Mouse (Mus musculus): ENCODE data around the gene Rnf8. TPM values are rescaled to one million over a fixed set of nuclear protein-coding genes. Genes with fewer than 3 reads are reported as not detected.

Gene Rnf8
- polyA plus RNA-seq, 1 experiment: 20.9 TPM

DNA sequence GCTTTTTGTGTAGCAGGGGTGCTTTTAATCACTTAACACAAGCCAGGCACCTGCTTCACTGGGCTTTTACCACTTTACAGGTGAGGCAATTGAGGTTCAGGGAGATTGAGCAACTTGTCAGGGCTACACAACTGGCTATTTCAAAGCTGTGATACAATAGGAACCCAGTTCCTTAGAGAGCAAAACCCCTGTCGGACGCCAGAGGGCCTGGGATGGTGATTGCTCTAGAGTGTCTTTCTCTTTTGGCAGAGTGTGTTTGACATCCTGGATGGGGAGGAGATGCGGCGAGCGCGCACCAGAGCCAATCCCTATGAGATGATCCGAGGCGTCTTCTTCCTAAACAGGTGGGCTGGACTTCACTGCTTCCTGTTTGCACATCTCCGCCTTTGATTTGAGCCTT, 67.1 kb downstream of the Rnf8 start:
- TF ChIP-seq CEBPB (IDR thresholded peaks at IDR 0.05; ENCODE audit: insufficient read depth, poor library complexity, severe bottlenecking) (no peak), POLR2A (IDR thresholded peaks at IDR 0.05; ENCODE audit: insufficient read length, low read depth) (no peak), USF1 (IDR thresholded peaks at IDR 0.05; ENCODE audit: low read depth) (no peak), SRF (IDR thresholded peaks at IDR 0.05; ENCODE audit: control insufficient read depth, insufficient read length, low read depth) (no peak), MAX (IDR thresholded peaks at IDR 0.05; ENCODE audit: low read depth) (no peak), TCF12 (IDR thresholded peaks at IDR 0.05; ENCODE audit: insufficient read depth, poor library complexity, severe bottlenecking) (no peak), TCF3 (IDR thresholded peaks at IDR 0.05; ENCODE audit: insufficient read length, low read depth) (no peak), MYOD1 (IDR thresholded peaks at IDR 0.05; ENCODE audit: control insufficient read depth in 1 of 3, insufficient read length in 2 of 3, low read depth in 2 of 3) (no peak), E2F4 (IDR thresholded peaks at IDR 0.05; ENCODE audit: insufficient read depth) (no peak), MYOG (IDR thresholded peaks at IDR 0.05; ENCODE audit: control insufficient read depth in 1 of 3, insufficient read depth in 1 of 3, insufficient read length in 2 of 3, low read depth in 2 of 3) (no peak), REST (IDR thresholded peaks at IDR 0.05; ENCODE audit: insufficient read depth, insufficient read length) (no peak), POLR2AphosphoS2 (IDR thresholded peaks at IDR 0.05; ENCODE audit: insufficient read length, low read depth) (no peak)
- H3K4me3 ChIP-seq: no peak overlapping the region
- no peaks in the 10 kb centered on the region for H3K79me2 ChIP-seq (ENCODE audit: control insufficient read depth, insufficient read depth)
- H3K4me2 ChIP-seq (ENCODE audit: low read depth): no peak overlapping the region
- no peaks in the 10 kb centered on the region for H3K27me3 ChIP-seq (ENCODE audit: control insufficient read depth, insufficient read depth, insufficient read length)
- H3ac ChIP-seq (ENCODE audit: control insufficient read depth, insufficient read length): no peak overlapping the region
- peaks cover 50% of the 10 kb centered on the region for H3K36me3 ChIP-seq (ENCODE audit: control insufficient read depth, insufficient read depth)

DNA sequence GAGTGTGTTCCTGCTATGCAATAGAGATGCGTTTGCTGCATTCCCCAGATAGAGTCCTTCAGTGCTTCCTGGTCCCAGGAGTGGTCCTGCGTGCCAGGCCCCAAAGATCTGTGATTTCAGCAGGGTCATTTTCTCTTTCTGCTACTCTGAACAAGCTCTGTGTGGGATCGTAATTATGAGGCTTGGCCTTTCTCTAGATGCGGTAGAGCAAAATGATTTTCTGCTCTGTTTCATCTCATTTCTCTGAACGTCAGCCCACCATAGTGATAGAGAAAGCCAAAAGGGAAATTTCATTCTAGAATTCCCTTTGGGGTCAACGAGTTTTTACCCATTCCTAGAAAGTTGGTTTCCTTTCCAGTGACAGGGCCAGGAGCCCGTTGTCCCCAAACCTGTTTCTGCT, 67.7 kb downstream of the Rnf8 start:
- Histone ChIP-seq H3K79me2 (ENCODE audit: control insufficient read depth, insufficient read depth) (no peaks in the 10 kb centered on the region), H3K4me2 (ENCODE audit: low read depth) (no peak overlapping the region), H3K4me3 (no peak overlapping the region), H3K36me3 (ENCODE audit: control insufficient read depth, insufficient read depth) (peaks cover 44% of the 10 kb centered on the region), H3ac (ENCODE audit: control insufficient read depth, insufficient read length) (no peak overlapping the region), H3K27me3 (ENCODE audit: control insufficient read depth, insufficient read depth, insufficient read length) (no peaks in the 10 kb centered on the region)
- TF ChIP-seq MAX (IDR thresholded peaks at IDR 0.05; ENCODE audit: low read depth) (no peak), SRF (IDR thresholded peaks at IDR 0.05; ENCODE audit: control insufficient read depth, insufficient read length, low read depth) (no peak), REST (IDR thresholded peaks at IDR 0.05; ENCODE audit: insufficient read depth, insufficient read length) (no peak), MYOD1 (IDR thresholded peaks at IDR 0.05; ENCODE audit: control insufficient read depth in 1 of 3, insufficient read length in 2 of 3, low read depth in 2 of 3) (no peak), TCF12 (IDR thresholded peaks at IDR 0.05; ENCODE audit: insufficient read depth, poor library complexity, severe bottlenecking) (no peak), POLR2AphosphoS2 (IDR thresholded peaks at IDR 0.05; ENCODE audit: insufficient read length, low read depth) (no peak), E2F4 (IDR thresholded peaks at IDR 0.05; ENCODE audit: insufficient read depth) (no peak), TCF3 (IDR thresholded peaks at IDR 0.05; ENCODE audit: insufficient read length, low read depth) (no peak), POLR2A (IDR thresholded peaks at IDR 0.05; ENCODE audit: insufficient read length, low read depth) (no peak), USF1 (IDR thresholded peaks at IDR 0.05; ENCODE audit: low read depth) (no peak), CEBPB (IDR thresholded peaks at IDR 0.05; ENCODE audit: insufficient read depth, poor library complexity, severe bottlenecking) (no peak), MYOG (IDR thresholded peaks at IDR 0.05; ENCODE audit: control insufficient read depth in 1 of 3, insufficient read depth in 1 of 3, insufficient read length in 2 of 3, low read depth in 2 of 3) (no peak)

DNA sequence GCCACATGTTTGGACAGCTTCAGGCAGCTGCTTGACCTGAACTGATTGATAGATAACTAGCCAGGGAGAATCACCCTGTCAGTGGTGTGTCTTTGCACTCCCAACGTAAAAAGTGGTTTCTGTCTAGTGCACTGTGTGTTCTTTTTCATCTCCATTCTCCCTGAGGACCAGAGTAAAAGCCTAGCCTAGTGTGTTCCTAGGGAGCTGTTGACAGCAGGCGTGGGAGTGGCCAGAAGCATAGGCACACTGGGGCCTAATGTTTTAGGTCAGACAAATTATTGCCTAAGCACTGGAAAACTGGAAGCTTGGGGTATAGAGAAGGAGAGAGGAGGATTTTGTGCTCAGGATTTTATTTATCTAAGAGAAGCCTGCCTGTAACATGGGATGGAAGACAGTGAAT, 68.5 kb downstream of the Rnf8 start:
- Histone ChIP-seq H3ac (ENCODE audit: control insufficient read depth, insufficient read length) (no peak overlapping the region), H3K36me3 (ENCODE audit: control insufficient read depth, insufficient read depth) (peaks cover 36% of the 10 kb centered on the region), H3K4me2 (ENCODE audit: low read depth) (no peak overlapping the region), H3K79me2 (ENCODE audit: control insufficient read depth, insufficient read depth) (no peaks in the 10 kb centered on the region), H3K27me3 (ENCODE audit: control insufficient read depth, insufficient read depth, insufficient read length) (no peaks in the 10 kb centered on the region), H3K4me3 (no peak overlapping the region)
- TF ChIP-seq CEBPB (IDR thresholded peaks at IDR 0.05; ENCODE audit: insufficient read depth, poor library complexity, severe bottlenecking) (no peak), USF1 (IDR thresholded peaks at IDR 0.05; ENCODE audit: low read depth) (no peak), E2F4 (IDR thresholded peaks at IDR 0.05; ENCODE audit: insufficient read depth) (no peak), MYOG (IDR thresholded peaks at IDR 0.05; ENCODE audit: control insufficient read depth in 1 of 3, insufficient read depth in 1 of 3, insufficient read length in 2 of 3, low read depth in 2 of 3) (no peak), MAX (IDR thresholded peaks at IDR 0.05; ENCODE audit: low read depth) (no peak), TCF12 (IDR thresholded peaks at IDR 0.05; ENCODE audit: insufficient read depth, poor library complexity, severe bottlenecking) (no peak), POLR2A (IDR thresholded peaks at IDR 0.05; ENCODE audit: insufficient read length, low read depth) (no peak), TCF3 (IDR thresholded peaks at IDR 0.05; ENCODE audit: insufficient read length, low read depth) (no peak), REST (IDR thresholded peaks at IDR 0.05; ENCODE audit: insufficient read depth, insufficient read length) (no peak), POLR2AphosphoS2 (IDR thresholded peaks at IDR 0.05; ENCODE audit: insufficient read length, low read depth) (no peak), MYOD1 (IDR thresholded peaks at IDR 0.05; ENCODE audit: control insufficient read depth in 1 of 3, insufficient read length in 2 of 3, low read depth in 2 of 3) (no peak), SRF (IDR thresholded peaks at IDR 0.05; ENCODE audit: control insufficient read depth, insufficient read length, low read depth) (no peak)

DNA sequence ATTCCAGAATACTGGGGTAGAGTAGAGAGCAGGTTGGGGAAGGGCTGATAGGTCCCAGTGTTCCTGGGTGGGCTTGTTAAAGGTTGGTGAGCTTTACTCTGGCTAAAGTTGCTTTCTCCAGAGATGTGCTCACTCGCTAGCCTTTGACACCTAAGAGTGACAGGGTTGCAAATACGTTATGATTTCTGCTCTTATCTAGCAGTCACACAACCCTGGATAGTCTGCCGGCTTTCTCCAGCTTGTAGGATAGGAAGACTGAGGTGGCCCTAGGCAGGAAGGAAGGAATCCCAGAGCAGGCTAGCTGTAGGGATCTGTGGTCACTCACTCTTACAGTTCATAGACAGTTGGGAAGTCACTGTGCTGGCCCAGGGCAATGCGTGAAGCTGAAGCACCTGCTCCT, 69.7 kb downstream of the Rnf8 start:
- H3K79me2 ChIP-seq (ENCODE audit: control insufficient read depth, insufficient read depth): no peaks in the 10 kb centered on the region
- no peak overlapping the region for H3K4me2 ChIP-seq (ENCODE audit: low read depth)
- no peak overlapping the region for H3ac ChIP-seq (ENCODE audit: control insufficient read depth, insufficient read length)
- H3K4me3 ChIP-seq: no peak overlapping the region
- H3K36me3 ChIP-seq (ENCODE audit: control insufficient read depth, insufficient read depth): peaks cover 34% of the 10 kb centered on the region
- no peaks in the 10 kb centered on the region for H3K27me3 ChIP-seq (ENCODE audit: control insufficient read depth, insufficient read depth, insufficient read length)
- TF ChIP-seq E2F4 (IDR thresholded peaks at IDR 0.05; ENCODE audit: insufficient read depth) (no peak), REST (IDR thresholded peaks at IDR 0.05; ENCODE audit: insufficient read depth, insufficient read length) (no peak), TCF3 (IDR thresholded peaks at IDR 0.05; ENCODE audit: insufficient read length, low read depth) (no peak), POLR2AphosphoS2 (IDR thresholded peaks at IDR 0.05; ENCODE audit: insufficient read length, low read depth) (no peak), MYOD1 (IDR thresholded peaks at IDR 0.05; ENCODE audit: control insufficient read depth in 1 of 3, insufficient read length in 2 of 3, low read depth in 2 of 3) (no peak), MYOG (IDR thresholded peaks at IDR 0.05; ENCODE audit: control insufficient read depth in 1 of 3, insufficient read depth in 1 of 3, insufficient read length in 2 of 3, low read depth in 2 of 3) (no peak), USF1 (IDR thresholded peaks at IDR 0.05; ENCODE audit: low read depth) (no peak), POLR2A (IDR thresholded peaks at IDR 0.05; ENCODE audit: insufficient read length, low read depth) (no peak), MAX (IDR thresholded peaks at IDR 0.05; ENCODE audit: low read depth) (no peak), SRF (IDR thresholded peaks at IDR 0.05; ENCODE audit: control insufficient read depth, insufficient read length, low read depth) (no peak), CEBPB (IDR thresholded peaks at IDR 0.05; ENCODE audit: insufficient read depth, poor library complexity, severe bottlenecking) (no peak), TCF12 (IDR thresholded peaks at IDR 0.05; ENCODE audit: insufficient read depth, poor library complexity, severe bottlenecking) (no peak)
